Mouse (Mus musculus): Measurements from ENCODE around the gene Lyve1.

Gene Lyve1

DNA sequence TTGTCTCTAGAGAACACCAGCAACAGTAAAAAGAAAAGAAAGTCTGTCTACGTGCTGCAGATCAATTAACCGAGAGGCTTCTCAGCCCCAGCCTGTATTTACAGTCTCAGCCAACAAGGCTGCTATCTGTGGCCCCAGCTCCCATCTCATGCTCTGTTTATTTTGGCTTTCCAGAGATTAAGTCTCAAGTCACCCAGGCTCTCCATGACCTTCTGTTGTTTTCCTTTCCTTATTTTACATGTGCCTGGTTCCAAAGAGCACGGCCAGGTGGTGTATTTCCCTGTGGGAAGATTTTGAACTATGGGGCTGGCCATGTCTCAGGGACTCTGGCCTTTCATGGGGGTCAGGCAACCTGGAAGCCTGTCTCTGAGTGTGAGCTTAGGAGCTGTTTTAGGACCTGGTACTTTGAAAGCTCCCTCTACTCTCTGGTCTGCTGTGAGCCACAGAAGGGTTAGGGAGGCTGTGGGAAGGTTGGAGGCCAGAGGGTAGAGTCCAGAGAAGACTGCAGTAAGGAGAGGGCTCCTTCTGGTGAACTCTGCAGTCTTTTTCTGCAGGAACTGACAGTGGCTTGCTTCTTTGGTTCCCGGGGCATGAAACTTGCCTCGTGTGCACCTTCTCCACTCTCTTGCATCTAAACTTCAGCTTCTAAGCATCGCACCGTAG is 11.4 kb downstream of the Lyve1 start:
- DNase-seq = no peak

DNA sequence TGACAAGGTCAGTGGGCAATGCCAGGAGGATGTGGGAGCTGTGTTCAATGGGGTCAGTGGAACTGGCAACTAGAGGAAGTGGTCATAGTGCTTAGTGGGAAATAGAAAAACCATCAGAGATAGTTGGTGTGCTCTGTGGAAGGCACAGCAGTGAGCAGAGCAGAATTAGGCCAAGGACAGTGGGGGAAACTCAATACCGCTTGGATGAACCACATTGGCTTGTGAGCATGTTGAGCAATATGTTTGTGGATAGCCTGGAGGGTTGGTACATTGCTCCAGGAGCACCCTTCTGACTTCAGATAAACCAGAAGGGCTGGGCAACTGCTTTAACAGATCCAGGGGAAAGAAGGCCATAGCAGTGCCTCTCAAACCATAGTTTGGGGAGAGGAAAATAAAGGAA is 14.7 kb downstream of the Lyve1 start:
- DNase-seq = no peak

DNA sequence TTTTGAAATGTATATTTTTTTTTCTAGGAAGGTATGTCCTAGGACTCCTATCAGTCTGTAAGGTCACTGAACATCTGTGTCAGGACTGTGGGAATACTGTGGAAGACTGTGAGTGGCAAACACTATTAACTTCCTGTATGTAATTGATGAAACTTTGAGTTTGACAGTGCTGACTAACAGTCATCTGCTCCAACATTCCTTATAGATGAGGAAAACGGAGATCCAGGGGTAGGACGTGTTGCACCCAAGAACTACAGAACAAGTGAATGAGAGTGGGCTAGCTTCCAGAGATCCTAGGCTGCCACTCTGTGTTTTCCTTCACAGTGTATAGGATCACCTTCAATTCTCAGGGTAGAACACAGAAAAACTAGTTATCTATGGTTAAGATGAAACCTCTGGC is 15.7 kb downstream of the Lyve1 start:
- DNase-seq = no peak

DNA sequence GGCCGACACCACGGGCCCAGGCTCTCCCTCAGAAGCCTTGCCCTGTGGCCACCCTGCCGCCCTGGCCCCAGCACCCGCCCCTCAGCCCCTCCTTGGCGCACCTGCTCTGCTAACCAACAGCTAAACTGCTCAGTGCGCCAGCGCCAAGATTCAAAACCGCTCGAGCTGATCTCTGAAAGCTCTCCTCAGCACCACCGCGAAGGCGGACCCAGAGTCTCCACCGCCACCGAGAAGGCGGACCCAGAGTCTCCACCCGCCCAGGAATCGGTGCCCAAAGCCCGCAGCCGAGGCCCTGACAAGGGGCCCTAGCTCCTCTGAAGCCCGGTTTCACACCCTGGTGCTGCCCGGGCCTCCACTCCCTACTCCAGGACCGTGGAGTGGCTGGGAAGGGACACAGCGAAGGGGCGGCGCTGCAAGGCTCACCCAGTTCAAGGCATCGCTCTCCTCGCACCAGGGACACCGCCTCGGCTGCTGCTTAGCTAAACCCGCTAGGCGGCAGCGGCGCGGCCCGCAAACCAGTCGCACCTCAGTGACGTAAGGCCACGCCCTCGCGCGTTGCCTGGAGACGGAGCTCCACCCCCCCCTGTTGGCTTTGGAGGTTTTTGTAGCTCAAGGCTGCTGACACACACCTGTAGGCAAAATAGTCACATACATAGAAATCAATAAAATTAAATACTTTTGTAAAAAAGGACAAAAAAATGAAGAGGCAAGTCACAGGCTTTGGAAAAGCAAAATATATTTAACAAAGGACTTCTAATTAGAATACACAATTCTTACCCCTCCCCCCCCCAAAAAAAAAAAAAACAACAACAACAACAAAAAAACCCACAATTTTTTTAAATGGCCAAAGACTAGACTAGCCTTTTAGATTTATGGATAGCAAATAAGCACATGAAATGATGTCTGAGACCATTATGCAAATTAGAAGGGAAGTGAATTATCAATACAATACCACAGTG is 18.8 kb downstream of the Lyve1 start, which contains the start of gene Rnf141:
TSS of gene Rnf141 (minus strand) at position 542 of the 959 bp plus-strand sequence.
- peak; percentile 96 for DNase-seq

DNA sequence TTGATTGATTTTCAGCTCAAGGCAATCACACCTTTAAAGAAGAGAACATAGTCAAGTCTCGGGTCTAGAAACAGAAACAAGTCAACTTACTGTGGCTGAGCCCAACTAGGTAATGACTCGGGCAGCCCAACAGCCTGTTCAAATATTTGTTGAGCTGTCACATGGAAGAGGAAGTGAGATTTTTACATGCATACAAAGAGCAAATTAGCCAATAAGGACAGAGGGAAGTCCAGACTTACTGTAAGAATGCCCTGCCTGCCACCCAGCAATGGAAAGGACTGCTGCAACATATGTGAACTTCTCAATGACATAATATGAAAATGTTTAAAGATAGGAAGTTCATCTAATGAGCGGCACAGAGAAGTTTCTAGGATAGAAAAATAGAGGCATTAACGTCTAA is 22.7 kb downstream of the Lyve1 start:
- no peak for DNase-seq

DNA sequence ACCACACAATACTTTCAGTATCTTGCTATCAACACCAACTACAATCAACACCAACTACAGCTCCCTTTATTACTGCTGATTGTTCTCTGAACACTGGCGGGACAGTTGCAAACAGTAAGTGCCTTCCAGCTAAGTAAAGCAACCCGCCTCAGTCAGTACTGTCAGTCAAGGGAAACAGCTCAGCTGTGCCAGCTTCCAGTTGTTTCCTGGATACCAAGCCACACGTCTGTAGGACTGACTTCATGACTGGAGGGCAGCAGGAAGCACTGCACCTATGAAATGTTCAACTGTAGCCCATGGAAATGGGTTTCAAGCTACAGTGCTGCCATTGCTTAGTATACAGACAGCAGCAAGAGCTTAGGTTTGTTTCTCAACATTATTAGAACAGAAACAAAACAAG is 28.5 kb downstream of the Lyve1 start:
- no peak for DNase-seq

DNA sequence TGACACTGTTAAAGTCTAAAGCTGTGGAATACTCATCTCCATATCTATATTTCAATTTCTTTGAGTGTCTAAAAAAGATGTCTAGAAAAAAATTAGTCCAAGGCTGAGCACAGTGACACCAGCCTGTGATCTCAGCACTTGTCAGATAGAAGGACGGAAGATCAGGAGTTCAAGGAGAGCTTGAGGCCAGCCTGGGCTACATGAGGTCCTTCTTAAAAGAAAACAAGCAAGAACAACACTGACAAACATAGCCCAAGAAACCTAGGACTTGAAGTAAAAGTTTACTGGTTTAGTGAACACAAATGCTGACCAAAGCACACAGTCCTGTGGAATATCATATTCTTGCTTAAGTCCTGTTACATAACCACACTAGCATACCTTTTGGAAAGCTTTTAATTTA is 29.0 kb downstream of the Lyve1 start:
- DNase-seq = no peak

DNA sequence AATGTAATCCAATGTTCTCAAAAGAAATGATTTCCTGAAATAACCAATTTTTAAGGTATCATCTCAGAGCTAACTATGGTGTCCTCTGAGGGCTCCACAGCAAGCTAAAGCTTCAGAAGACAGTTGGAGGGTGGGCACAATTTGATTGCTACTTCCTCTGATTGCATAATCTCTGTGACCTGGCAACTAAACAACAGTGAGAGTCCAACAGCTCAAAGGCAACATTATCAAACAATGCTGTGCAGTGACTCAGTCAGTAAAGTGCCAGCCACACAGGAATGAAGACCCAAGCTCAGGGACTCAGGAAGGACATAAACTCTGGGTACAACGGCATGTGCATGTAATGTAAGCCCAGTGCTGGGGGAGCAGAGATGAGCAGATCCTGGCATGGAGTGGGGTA is 30.0 kb downstream of the Lyve1 start:
- DNase-seq = no peak

DNA sequence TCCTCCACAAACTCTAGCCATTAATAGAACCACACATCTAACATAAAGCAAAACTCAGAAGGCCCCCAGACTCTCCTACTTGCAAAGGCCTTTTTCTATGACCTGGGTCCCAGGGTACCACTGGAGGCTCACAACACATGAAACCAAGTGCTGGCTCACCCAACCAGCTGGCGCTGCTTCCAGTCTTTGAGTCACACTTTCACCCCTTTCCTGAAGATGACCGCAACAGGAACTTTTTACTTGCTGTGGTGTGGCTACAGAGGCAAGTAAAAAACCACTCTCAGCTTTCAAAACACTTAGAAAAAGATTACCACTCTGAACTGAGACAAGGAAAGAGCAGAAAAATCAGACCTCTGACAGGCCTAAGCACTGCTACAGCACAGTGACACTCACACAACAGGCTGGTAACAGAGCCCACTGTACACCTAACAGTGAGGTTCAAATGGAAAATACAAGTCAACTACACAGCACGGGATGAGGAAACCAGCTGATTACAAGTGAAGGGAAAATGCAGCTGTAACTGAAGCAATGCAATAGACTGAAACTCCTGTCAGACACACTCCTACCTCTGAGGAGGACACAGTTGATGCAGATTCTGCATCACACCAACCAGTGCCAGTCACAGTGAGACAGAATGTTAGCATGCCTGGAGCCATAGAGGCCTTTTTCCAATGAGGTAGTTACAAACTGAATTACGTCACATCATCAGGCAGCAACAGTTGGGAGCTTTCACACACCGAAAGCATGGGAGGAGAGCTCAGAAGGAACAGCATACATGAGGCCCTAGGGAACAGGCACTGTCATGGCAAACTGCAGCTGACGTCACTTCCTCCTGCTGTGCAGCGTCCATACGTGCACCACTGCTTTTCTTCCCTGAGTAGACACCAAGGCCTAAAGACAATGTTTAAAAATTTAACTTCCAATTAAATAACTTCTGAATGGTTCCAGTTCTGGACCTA is 38.8 kb downstream of the Lyve1 start:
- no peak for DNase-seq

DNA sequence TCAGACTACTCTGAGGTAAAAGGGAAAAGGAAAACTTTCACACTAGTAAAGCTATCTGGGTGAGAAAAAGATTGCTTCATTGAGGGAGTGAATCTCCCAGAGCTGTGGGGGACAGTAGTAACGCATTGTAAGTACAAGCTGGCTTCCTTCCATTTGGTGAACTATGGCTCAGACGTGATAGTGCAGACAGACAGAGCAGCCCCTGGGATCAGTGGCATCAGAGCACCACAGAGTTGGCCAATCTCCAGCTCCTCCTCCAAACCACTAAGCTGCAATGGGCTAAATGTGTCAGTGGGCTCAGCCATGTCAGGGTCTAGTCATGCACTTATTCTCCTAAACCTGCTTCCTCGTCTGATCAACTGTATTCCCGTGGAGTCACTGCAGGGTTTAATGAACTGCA is 39.4 kb downstream of the Lyve1 start:
- DNase-seq = no peak

DNA sequence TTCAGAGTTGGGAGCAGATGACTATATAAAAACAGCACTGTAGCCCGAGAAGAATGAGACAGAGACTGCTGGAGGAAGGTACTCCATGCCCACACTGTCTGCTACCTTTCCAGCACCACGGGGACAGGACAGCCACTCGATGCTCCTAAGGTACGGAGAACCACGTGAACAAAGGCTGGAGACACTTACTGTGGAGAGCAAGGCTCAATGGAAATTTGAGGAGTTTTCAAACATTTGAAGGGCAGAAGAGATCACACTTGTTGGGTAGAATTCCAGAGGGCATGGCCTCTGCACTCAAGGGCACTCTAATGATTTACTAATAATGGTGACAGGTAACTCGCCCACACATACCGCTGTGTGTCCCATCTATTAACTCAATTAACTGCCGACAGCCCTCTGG is 40.0 kb downstream of the Lyve1 start:
- DNase-seq = no peak

DNA sequence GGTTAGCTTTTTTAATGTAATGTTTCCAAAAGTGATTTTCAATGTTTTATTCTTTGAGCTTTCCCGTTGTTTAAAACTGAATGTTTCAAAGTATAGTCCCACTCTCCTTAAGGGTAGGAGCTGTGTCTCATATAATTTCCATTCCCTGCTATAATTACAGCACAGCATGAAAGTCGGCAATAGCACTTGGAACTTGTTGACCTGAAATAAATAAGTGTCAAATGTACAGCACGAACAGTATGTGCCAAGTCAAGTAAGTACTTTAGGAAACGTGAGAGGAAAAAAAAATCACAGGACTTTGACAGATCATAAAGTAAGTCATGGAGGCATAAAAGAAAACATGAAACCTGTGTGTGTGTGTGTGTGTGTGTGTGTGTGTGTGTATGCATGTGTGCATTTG is 41.0 kb downstream of the Lyve1 start:
- no peak for DNase-seq

DNA sequence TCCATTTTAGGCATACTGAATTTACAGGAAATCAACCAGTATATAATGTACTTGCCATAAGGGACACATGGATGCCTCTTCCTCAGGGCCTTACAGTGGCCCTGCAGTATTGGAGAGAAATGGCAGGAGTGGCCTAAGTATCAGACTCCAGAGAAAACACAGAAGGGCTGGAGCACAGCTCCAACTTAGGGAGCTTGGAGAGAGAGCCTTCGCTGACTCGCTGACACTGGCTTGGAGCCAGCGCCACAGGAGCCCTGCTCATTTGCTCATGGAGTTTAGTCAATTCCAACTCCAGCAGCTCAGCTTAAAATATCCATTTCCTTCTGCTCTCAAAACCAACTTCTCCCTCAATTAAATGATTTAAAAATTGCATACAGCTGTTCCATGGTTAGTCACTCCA is 41.4 kb downstream of the Lyve1 start:
- DNase-seq = peak; percentile 40 to 49

DNA sequence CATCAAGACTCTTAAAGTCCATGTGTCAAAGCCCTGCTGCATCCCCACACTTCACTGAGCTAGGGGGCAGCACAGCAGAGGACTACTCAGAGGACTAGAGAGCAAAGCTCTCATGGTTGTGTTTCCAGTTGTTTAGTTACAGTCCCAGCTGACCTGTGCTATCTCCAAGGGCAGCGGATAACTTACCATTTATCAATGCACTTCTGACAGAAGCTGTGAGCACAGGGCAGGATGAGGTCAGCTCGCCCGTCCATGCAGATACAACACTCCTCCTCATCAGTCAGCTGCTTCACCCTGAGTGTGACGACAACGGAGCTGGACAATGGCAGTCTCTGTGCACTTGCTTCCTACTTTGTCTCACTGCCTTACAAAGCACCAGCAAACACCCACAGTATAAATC is 42.0 kb downstream of the Lyve1 start:
- no peak for DNase-seq

DNA sequence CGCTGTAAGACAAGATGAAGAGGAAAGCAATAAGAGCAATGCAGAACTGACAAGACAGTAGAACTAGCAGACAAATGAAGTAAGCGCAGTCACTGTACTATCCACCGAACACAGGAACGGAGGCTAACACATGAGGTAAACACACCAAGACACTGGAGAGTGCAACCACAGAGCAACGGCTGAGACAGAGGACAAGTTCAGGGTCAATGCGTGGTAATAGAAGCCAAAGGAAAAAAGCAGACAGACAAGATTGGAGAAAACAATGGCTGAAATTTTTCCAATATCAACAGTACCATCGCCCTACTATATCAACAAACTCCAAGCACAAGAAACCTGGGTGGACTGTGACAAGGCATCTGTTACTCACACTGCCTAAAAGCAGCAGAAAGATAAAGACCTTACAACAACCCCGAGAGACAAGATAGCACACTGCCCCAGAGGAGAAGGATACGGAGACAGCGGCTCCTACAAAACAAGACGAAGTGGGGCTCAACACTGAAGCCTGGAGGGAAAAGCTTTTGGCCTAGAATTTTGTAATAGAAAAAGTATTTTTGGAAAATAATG is 44.2 kb downstream of the Lyve1 start:
- DNase-seq = no peak

DNA sequence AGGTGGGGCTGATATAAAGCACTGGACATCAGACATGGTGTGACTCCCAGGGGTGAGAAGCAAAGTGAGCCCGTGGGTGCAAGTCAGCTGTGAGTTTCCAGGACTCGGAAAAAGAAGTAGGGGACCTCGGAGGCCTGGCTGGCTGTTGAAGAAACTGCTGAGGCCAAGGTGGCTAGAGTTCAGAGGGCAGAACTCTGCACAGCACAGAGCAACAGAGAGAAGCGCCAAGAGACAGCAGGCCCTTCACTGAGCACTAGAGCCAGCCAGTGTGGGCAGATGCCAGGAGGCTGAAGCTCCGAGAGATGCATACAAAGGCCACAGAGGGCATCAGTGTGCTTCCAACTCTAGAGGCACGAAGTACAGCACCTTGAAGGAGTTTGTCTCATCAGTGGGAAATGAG is 44.8 kb downstream of the Lyve1 start:
- peak; percentile 49 to 77 for DNase-seq

DNA sequence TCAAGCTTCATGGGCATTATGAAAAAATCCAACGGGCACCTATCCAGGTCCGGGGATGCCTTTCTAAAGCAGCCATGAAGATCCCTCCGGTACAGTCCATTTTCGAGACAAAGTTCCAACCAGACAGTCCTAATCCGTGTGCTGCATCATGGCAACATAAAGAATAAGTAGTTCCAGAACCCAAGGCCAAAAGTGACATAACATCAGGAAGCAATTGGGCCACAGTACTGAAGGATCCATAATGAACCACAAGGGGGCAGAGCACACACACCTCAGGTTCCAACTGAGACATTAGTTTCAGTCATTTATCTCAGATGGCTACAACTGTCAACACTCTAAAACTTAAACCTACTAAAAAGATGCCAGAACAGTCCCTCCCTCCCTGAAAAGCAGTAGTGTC is 47.0 kb downstream of the Lyve1 start:
- DNase-seq = peak; percentile 51 to 68

DNA sequence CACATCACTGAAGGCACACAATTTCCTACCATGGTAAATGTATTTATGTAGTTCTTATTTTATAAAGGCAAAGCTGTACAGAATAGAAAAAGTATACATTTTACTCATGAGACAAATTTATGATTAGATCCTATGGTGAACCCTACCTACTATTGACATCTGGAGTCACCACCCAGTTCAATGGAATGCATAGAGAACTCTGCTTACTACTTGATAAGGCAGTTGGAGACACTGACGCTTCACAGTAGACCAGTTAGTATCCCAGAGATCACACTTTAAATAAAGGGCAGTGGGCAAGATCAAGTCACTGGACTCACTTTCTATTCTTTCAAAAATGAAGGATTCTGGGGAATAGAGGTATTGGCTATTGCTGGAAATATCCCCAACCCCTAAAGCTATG is 49.1 kb downstream of the Lyve1 start:
- DNase-seq = no peak

DNA sequence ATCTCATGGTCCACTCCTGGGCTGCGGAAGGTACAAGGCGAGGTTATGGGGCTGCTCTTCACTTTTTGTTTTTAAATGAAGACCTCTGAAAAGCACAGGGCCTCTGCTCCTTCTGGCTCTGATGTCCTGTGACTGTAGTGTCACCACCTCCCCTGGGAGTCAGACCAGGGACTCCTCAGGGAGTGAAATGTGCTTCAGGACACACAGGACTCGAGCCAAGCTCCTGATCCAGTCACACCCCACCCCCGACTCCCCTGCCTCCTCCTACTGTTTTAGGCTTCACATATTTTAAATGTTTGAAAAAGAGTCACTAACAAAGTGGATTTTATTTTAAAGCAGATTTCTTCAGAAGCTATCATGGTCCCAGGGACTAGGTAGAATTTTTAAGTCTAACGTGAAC is 51.5 kb downstream of the Lyve1 start:
- DNase-seq = no peak

DNA sequence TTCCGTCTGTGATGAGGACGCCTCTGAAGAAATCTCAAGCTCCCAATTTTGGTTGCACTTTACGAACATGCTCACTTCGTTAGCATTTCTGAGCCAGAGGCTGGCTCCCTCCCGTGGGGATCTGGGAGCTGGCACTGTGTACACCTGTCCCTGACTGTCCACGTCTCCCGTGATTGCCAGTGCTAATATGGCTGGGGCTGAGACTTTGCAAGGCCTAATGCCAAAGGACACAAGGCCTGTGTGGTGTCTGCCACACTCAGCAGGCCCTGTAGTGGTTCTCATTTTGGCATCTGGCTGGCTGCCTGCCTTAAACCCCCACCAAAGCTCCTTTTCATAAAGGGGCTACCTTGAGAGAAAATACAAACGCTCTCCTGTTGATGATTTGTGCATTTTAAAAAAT is 52.0 kb downstream of the Lyve1 start:
- DNase-seq = no peak

DNA sequence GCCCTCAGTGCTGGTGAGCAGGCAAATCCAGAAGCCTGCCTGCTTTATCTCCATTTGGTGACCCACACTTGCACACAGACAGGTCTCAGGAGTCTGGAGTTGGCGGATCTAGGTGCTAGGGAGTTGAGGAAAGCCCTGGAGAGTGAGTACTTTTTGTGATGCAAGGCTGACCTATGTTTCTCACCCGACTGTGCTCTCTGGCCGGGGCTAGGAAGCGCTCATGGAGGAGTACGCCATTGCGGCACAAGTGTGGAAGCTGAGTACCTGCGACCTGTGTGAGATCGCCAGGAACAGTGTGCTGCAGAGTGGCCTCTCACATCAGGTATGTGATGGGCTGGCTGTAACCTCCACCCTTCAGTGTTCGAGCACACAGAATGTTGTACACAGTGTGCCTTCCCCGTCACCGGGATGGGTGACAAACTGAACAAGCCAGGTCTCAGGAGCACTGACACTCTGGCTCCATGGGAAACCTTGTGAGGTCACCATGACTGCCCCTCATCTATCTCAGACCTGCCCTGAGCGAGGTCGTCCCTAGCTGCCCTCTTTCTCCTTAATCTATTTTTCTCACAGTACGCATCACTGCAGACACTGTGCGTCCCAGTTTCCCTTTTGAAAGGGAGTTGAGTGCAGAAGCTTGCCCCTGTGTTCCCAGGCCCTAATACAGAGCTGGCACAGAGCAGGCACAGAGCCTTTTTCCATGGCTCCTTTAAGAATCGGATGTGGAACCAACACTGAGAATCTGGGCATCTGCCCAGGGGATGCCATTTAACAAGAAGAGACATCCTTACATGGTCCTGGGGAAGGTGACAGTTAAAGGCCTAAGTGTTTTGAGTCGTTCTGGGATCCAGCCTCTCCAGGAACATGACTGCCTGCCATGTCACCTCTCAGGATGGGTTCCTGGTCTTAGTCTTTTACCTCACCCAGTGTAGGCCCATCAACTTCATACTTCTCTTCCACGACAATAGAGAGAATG is 53.2 kb downstream of the Lyve1 start:
- no peak for DNase-seq

DNA sequence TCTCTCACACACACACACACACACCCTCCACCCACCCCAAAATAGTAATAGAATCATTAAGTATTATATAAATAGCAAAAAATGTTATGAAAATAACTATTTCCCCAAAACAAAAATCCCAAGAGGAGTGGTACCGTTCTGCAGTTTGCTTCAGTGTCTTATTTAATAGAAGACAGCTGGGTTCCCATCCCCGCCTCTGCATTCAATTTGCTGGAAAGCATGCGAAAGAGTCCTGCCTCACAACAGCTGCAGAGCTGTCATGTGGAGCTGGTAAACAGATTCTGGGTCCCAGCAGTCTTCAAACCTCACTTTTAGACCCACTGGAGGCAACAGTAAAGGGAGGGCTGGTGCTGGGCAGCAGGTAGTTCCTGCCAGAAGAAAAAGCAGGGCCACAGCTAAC is 54.1 kb downstream of the Lyve1 start:
- DNase-seq = no peak

Data from kidney, postnatal 25 days (tissue).